Mouse (Mus musculus) erythroblast, embryonic 14.5 days (primary cell): Measurements from ENCODE around the gene Chpt1.

Experiments
- GATA1 ChIP-seq: IDR thresholded peaks from 2 replicates; pipeline ENCODE4 v1.6.1; 2012; ENCODE audit warnings: low read length, inconsistent platforms, mixed read lengths
- TAL1 ChIP-seq: IDR thresholded peaks from 3 replicates; pipeline ENCODE4 v1.6.1; 2012; ENCODE audit warnings: low read length, inconsistent platforms, mixed read lengths

DNA sequence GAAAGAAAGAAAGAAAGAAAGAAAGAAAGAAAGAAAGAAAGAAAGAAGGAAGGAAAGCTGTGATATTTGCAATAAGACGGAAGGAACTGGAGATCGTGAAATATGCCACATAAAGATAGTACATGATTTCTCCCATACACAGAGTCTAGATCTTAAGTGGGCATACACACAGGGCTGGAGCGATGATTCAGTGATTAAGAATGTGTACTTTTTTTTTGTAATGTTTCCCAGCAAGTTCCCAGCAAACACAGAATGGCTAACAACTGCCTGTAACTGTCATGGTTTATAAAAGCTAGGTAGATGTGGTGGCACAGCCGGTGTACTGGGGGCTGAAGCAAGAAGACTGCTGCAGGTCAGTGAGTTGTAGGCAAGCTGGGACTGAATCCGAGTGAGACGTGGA is 51.9 kb downstream of the Chpt1 start:
- TF ChIP-seq TAL1 (no peak), GATA1 (no peak)
